Mouse (Mus musculus) kidney, postnatal 0 days (tissue): ENCODE measurements around the gene Anks1b. TPM values are rescaled to one million over a fixed set of nuclear protein-coding genes. Genes with fewer than 3 reads are reported as not detected.

Experiments used
- ATAC-seq: fragments of 200-750 bp; cut with Nextera tagmentation; replicated peaks from 2 replicates; pipeline ENCODE4 v1.8.0; 2017; ENCODE audit warnings: low read depth, moderate number of reproducible peaks, moderate TSS enrichment, moderate library complexity; ENCODE audit not compliant: low FRiP score
- DNase-seq: peaks from one replicate; pipeline ENCODE4 v3.0.0-alpha.2; 2016; ENCODE audit warnings: low spot score
- H3K27ac ChIP-seq: fragments of 300-500 bp; sonication (generic); 2 replicates; pipeline ENCODE4 v1.5.1; 2014; ENCODE audit warnings: mild to moderate bottlenecking
- H3K27me3 ChIP-seq: fragments of 300-500 bp; sonication (generic); 2 replicates; pipeline ENCODE4 v1.6.1; 2014; ENCODE audit warnings: low read length, mixed read lengths; ENCODE audit not compliant: insufficient read depth
- H3K36me3 ChIP-seq: fragments of 300-500 bp; sonication (generic); 2 replicates; pipeline ENCODE4 v1.6.1; 2014; ENCODE audit warnings: low read length, mixed read lengths; ENCODE audit not compliant: insufficient read depth
- H3K4me1 ChIP-seq: fragments of 300-500 bp; sonication (generic); replicated peaks from 2 replicates; pipeline ENCODE4 v1.6.1; 2014; ENCODE audit warnings: antibody characterized with exemption, low read length, mixed read lengths; ENCODE audit not compliant: insufficient read depth
- H3K4me2 ChIP-seq: fragments of 300-500 bp; sonication (generic); 2 replicates; pipeline ENCODE4 v1.6.1; 2014; ENCODE audit warnings: mild to moderate bottlenecking, low read length, moderate library complexity, mixed read lengths
- H3K4me3 ChIP-seq: fragments of 300-500 bp; sonication (generic); replicated peaks from 2 replicates; pipeline ENCODE4 v1.5.1; 2014; ENCODE audit warnings: low read depth, low read length
- H3K9ac ChIP-seq: fragments of 300-500 bp; sonication (generic); 2 replicates; pipeline ENCODE4 v1.6.1; 2014; ENCODE audit warnings: low read depth, low read length
- H3K9me3 ChIP-seq: fragments of 300-500 bp; sonication (generic); replicated peaks from 2 replicates; pipeline ENCODE4 v1.6.1; 2016; ENCODE audit warnings: low read length, inconsistent platforms, mixed read lengths
- CTCF ChIP-seq: IDR thresholded peaks from 2 replicates; pipeline ENCODE4 v1.5.1; 2016; ENCODE audit warnings: antibody characterized with exemption, low read depth, mild to moderate bottlenecking, moderate library complexity
- WGBS: fragments of 180-500 bp; shearing (Covaris S2); extraction: QIAGEN DNeasy Blood & Tissue Kit; methylation state at CpG from one replicate; pipeline ENCODE4 v1.1.7; 2014; 5-methylcytosine and 5-hydroxymethylcytosine counted together
- polyA plus RNA-seq: library from polyadenylated mRNA; unstranded; fragments of >200 nt; fragmentation: Nextera tagmentation; extraction: Ambion mirVana; gene quantifications from 2 replicates; pipeline ENCODE4 v1.2.1, GENCODE M21; 2015

The Anks1b gene
- polyA plus RNA-seq, 1 experiment from 2014 or later: 3.1 TPM

- no peaks in the 10 kb centered on the region for H3K9me3 ChIP-seq
- no peak for ATAC-seq
- DNase-seq: no peak
- no peaks in the 10 kb centered on the region for H3K27me3 ChIP-seq
- no peak overlapping the region for H3K9ac ChIP-seq
- H3K4me1 ChIP-seq: no peaks in the 10 kb centered on the region
- no peaks in the 10 kb centered on the region for H3K36me3 ChIP-seq
- TF ChIP-seq CTCF: no peak
- H3K4me2 ChIP-seq: no peak overlapping the region
- no peak overlapping the region for H3K4me3 ChIP-seq
- H3K27ac ChIP-seq: no peak overlapping the region
- 74% methylated on average over 3 of the region's 3 CpGs for WGBS
These were observed 34.5 kb upstream of the Anks1b start for GRCm38 (mm10) chr10:89838834-89839233.

GRCm38 (mm10) chr10:89850951-89851350 lies 22.4 kb upstream of the Anks1b start:
- no peak overlapping the region for H3K27ac ChIP-seq
- WGBS: 79% methylated on average over 6 of the region's 6 CpGs
- no peak for DNase-seq
- no peak for TF ChIP-seq CTCF
- no peaks in the 10 kb centered on the region for H3K27me3 ChIP-seq
- no peak overlapping the region for H3K4me2 ChIP-seq
- no peaks in the 10 kb centered on the region for H3K9me3 ChIP-seq
- no peak overlapping the region for H3K9ac ChIP-seq
- ATAC-seq: no peak
- H3K36me3 ChIP-seq: no peaks in the 10 kb centered on the region
- H3K4me3 ChIP-seq: no peak overlapping the region
- H3K4me1 ChIP-seq: no peaks in the 10 kb centered on the region

GRCm38 (mm10) chr10:89855251-89855875 lies 17.9 kb upstream of the Anks1b start:
- H3K4me2 ChIP-seq: no peak overlapping the region
- no peaks in the 10 kb centered on the region for H3K4me1 ChIP-seq
- no peaks in the 10 kb centered on the region for H3K27me3 ChIP-seq
- H3K36me3 ChIP-seq: no peaks in the 10 kb centered on the region
- no peak overlapping the region for H3K4me3 ChIP-seq
- no peak overlapping the region for H3K9ac ChIP-seq
- 81% methylated on average over 5 of the region's 5 CpGs for WGBS
- no peak for DNase-seq
- ATAC-seq: no peak
- no peaks in the 10 kb centered on the region for H3K9me3 ChIP-seq
- TF ChIP-seq CTCF: no peak
- no peak overlapping the region for H3K27ac ChIP-seq

- DNase-seq (no peak), ATAC-seq (no peak)
- WGBS: 91% methylated on average over 7 of the region's 7 CpGs
- TF ChIP-seq CTCF: no peak
- H3K36me3 ChIP-seq: no peaks in the 10 kb centered on the region
- no peak overlapping the region for H3K4me3 ChIP-seq
- no peak overlapping the region for H3K27ac ChIP-seq
- no peaks in the 10 kb centered on the region for H3K9me3 ChIP-seq
- no peak overlapping the region for H3K4me2 ChIP-seq
- no peaks in the 10 kb centered on the region for H3K4me1 ChIP-seq
- no peak overlapping the region for H3K9ac ChIP-seq
- no peaks in the 10 kb centered on the region for H3K27me3 ChIP-seq
These were observed 17.0 kb upstream of the Anks1b start for GRCm38 (mm10) chr10:89856286-89856685.

- Histone ChIP-seq H3K36me3 (no peaks in the 10 kb centered on the region), H3K4me3 (no peak overlapping the region), H3K27me3 (no peaks in the 10 kb centered on the region), H3K4me1 (peaks cover 1% of the 10 kb centered on the region; the same call in 1 of the 2 replicates), H3K9ac (no peak overlapping the region), H3K27ac (no peak overlapping the region), H3K4me2 (no peak overlapping the region), H3K9me3 (no peaks in the 10 kb centered on the region)
- no peak for ATAC-seq
- WGBS: 48% methylated on average over 4 of the region's 4 CpGs
- TF ChIP-seq CTCF: no peak
- DNase-seq: peak; percentile 24
These were observed 5.1 kb upstream of the Anks1b start for GRCm38 (mm10) chr10:89868211-89868610.

GRCm38 (mm10) chr10:89868836-89869235 lies 4.5 kb upstream of the Anks1b start:
- ATAC-seq (no peak), DNase-seq (no peak)
- Histone ChIP-seq H3K4me2 (no peak overlapping the region), H3K27ac (no peak overlapping the region), H3K36me3 (no peaks in the 10 kb centered on the region), H3K27me3 (no peaks in the 10 kb centered on the region), H3K9me3 (no peaks in the 10 kb centered on the region), H3K4me1 (peaks cover 7% of the 10 kb centered on the region; the same call in 1 of the 2 replicates), H3K9ac (no peak overlapping the region), H3K4me3 (no peak overlapping the region)
- 67% methylated on average over 3 of the region's 3 CpGs for WGBS
- TF ChIP-seq CTCF: no peak
